Comparison of ENCODE assay signal across 19 mouse cellular contexts in the genomic region with DNA sequence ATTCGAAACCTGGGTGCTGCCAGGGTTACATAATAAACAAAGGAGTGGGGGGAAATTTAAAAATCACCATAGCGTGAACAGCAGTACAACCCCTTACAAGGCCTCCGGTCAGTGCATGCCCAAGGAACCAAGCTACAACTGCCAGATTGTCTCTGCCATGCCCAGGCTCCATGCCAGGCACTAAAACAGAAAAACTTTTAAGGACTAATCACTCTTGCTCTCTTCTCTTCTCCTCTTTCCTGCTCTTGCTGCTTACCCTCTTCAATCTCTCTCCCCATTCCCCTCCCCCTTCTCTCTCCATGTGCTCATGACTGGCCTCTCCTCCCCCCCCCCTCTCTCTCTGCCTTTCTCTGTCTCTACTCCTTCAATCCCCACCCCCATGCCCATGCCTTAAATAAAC.
DNase-seq lines count a peak whose midpoint lies in the region; ATAC-seq and TF ChIP-seq lines count a peak whose summit lies in the region.
"Had no signal": no experiment of that assay in that cellular context is flagged by ENCODE, and none has a peak within 500 bp of the region (broad histone marks: within the 10 kb centered on the region; RNA-seq: fewer than 3 reads in every experiment).

No protein-coding gene starts in this region.

- H3K4me3 ChIP-seq in forebrain, embryonic 14.5 days (ENCODE audit: low read depth, low read length), result no peak overlapping the region
- H3K4me3 ChIP-seq in forebrain, embryonic 12.5 days (replicated peaks), result no peak overlapping the region
- H3K4me3 ChIP-seq in kidney, postnatal 0 days (replicated peaks; ENCODE audit: low read depth, low read length), result no peak overlapping the region
- H3K4me3 ChIP-seq in embryonic facial prominence, embryonic 10.5 days, result no peak overlapping the region
- no peak overlapping the region for H3K4me3 ChIP-seq in stomach, embryonic 16.5 days (replicated peaks; ENCODE audit: low read length)
- H3K4me3 ChIP-seq: embryonic facial prominence, embryonic 15.5 days; layer of hippocampus, adult 2 months; limb, embryonic 15.5 days had no signal

- DNase-seq in forebrain, embryonic 14.5 days (ENCODE audit: low spot score), result peak; percentile 51
- DNase-seq in kidney, postnatal 0 days (ENCODE audit: low spot score), result no peak
- DNase-seq in kidney, postnatal 25 days, result no peak
- DNase-seq in embryonic facial prominence, embryonic 10.5 days (ENCODE audit: low spot score), result no peak
- no peak for DNase-seq in adrenal gland, postnatal 10 days
- no peak for DNase-seq in cerebellum, adult 9-10 months
- DNase-seq: cerebellum, adult 2 months; gastrocnemius, postnatal 10 days; heart, postnatal 14 days; kidney, adult 2 months; liver, postnatal 0 days; midbrain, embryonic 14.5 days; thymus, postnatal 14 days had no signal

- H3K9ac ChIP-seq in forebrain, embryonic 14.5 days (ENCODE audit: low read length), result no peak overlapping the region
- H3K9ac ChIP-seq in forebrain, embryonic 12.5 days, result no peak overlapping the region
- H3K9ac ChIP-seq in kidney, postnatal 0 days (ENCODE audit: low read depth, low read length), result no peak overlapping the region
- no peak overlapping the region for H3K9ac ChIP-seq in stomach, embryonic 16.5 days (ENCODE audit: low read length)
- H3K9ac ChIP-seq: embryonic facial prominence, embryonic 15.5 days; limb, embryonic 15.5 days; liver, postnatal 0 days had no signal

- WGBS in forebrain, embryonic 14.5 days, result 35% methylated on average over 3 of the region's 3 CpGs
- WGBS in forebrain, embryonic 12.5 days, result 68% methylated on average over 3 of the region's 3 CpGs
- WGBS in kidney, postnatal 0 days, result 53% methylated on average over 3 of the region's 3 CpGs
- 83% methylated on average over 3 of the region's 3 CpGs for WGBS in embryonic facial prominence, embryonic 10.5 days
- 75% methylated on average over 3 of the region's 3 CpGs for WGBS in stomach, embryonic 16.5 days

- H3K4me1 ChIP-seq in forebrain, embryonic 14.5 days (ENCODE audit: control insufficient read depth, insufficient read depth, low read length), result no peaks in the 10 kb centered on the region
- H3K4me1 ChIP-seq in forebrain, embryonic 12.5 days, result peaks cover 5% of the 10 kb centered on the region; the same call in 1 of the 2 replicates
- 0 out of 2 replicates have a peak, but pooled peaks cover 5% of the 10 kb centered on the region for H3K4me1 ChIP-seq in kidney, postnatal 0 days (replicated peaks; ENCODE audit: insufficient read depth, low read length)
- H3K4me1 ChIP-seq in embryonic facial prominence, embryonic 10.5 days, result peaks cover 16% of the 10 kb centered on the region
- peaks cover 14% of the 10 kb centered on the region for H3K4me1 ChIP-seq in stomach, embryonic 16.5 days (ENCODE audit: control insufficient read depth, insufficient read depth, low read length)

- no peaks in the 10 kb centered on the region for H3K36me3 ChIP-seq in forebrain, embryonic 14.5 days (ENCODE audit: control insufficient read depth, insufficient read depth, low read length)
- no peaks in the 10 kb centered on the region for H3K36me3 ChIP-seq in forebrain, embryonic 12.5 days (replicated peaks)
- H3K36me3 ChIP-seq in kidney, postnatal 0 days (ENCODE audit: insufficient read depth, low read length), result no peaks in the 10 kb centered on the region
- no peaks in the 10 kb centered on the region for H3K36me3 ChIP-seq in embryonic facial prominence, embryonic 10.5 days (replicated peaks)
- no peaks in the 10 kb centered on the region for H3K36me3 ChIP-seq in stomach, embryonic 16.5 days (ENCODE audit: control insufficient read depth, insufficient read depth, low read length)
- H3K36me3 ChIP-seq: embryonic facial prominence, embryonic 15.5 days; limb, embryonic 15.5 days had no signal

- ATAC-seq in forebrain, embryonic 14.5 days, result peak; percentile 67
- no peak for ATAC-seq in forebrain, embryonic 12.5 days (ENCODE audit: low FRiP score)
- ATAC-seq in kidney, postnatal 0 days (replicated peaks; ENCODE audit: low FRiP score, low read depth), result no peak
- ATAC-seq in stomach, embryonic 16.5 days (ENCODE audit: insufficient read depth, low FRiP score), result no peak

- TF ChIP-seq CTCF in kidney, postnatal 0 days (IDR thresholded peaks at IDR 0.05; ENCODE audit: low read depth), result no peak

- H3K27ac ChIP-seq in forebrain, embryonic 14.5 days (ENCODE audit: low read depth, low read length), result no peak overlapping the region
- H3K27ac ChIP-seq in forebrain, embryonic 12.5 days, result no peak overlapping the region
- 0 out of 2 replicates have a peak overlapping the region, but pooled peaks have one; percentile 1 for H3K27ac ChIP-seq in kidney, postnatal 0 days
- peak overlapping the region; percentile 65 for H3K27ac ChIP-seq in embryonic facial prominence, embryonic 10.5 days (replicated peaks)
- H3K27ac ChIP-seq in stomach, embryonic 16.5 days (ENCODE audit: low read length), result 0 out of 2 replicates have a peak overlapping the region, but pooled peaks have one; percentile 42
- H3K27ac ChIP-seq: embryonic facial prominence, embryonic 15.5 days; layer of hippocampus, adult 2 months; limb, embryonic 15.5 days; macrophage had no signal

- H3K9me3 ChIP-seq in forebrain, embryonic 14.5 days (replicated peaks; ENCODE audit: control insufficient read depth, low read length), result no peaks in the 10 kb centered on the region
- no peaks in the 10 kb centered on the region for H3K9me3 ChIP-seq in forebrain, embryonic 12.5 days
- H3K9me3 ChIP-seq in kidney, postnatal 0 days (replicated peaks; ENCODE audit: low read length), result no peaks in the 10 kb centered on the region
- H3K9me3 ChIP-seq in embryonic facial prominence, embryonic 10.5 days, result 0 out of 2 replicates have a peak, but pooled peaks cover 2% of the 10 kb centered on the region
- H3K9me3 ChIP-seq in stomach, embryonic 16.5 days (replicated peaks; ENCODE audit: control insufficient read depth, low read length), result no peaks in the 10 kb centered on the region
- H3K9me3 ChIP-seq: embryonic facial prominence, embryonic 15.5 days; limb, embryonic 15.5 days had no signal

- no peaks in the 10 kb centered on the region for H3K27me3 ChIP-seq in forebrain, embryonic 14.5 days (replicated peaks; ENCODE audit: control insufficient read depth, insufficient read depth, low read length)
- H3K27me3 ChIP-seq in forebrain, embryonic 12.5 days, result no peaks in the 10 kb centered on the region
- no peaks in the 10 kb centered on the region for H3K27me3 ChIP-seq in kidney, postnatal 0 days (ENCODE audit: insufficient read depth, low read length)
- H3K27me3 ChIP-seq in embryonic facial prominence, embryonic 10.5 days (replicated peaks; ENCODE audit: low read depth, poor library complexity, severe bottlenecking), result no peaks in the 10 kb centered on the region
- H3K27me3 ChIP-seq in stomach, embryonic 16.5 days (ENCODE audit: control insufficient read depth, insufficient read depth, low read length), result no peaks in the 10 kb centered on the region
- H3K27me3 ChIP-seq: embryonic facial prominence, embryonic 15.5 days; limb, embryonic 15.5 days had no signal

- no peak overlapping the region for H3K4me2 ChIP-seq in forebrain, embryonic 14.5 days (ENCODE audit: low read length)
- no peak overlapping the region for H3K4me2 ChIP-seq in forebrain, embryonic 12.5 days
- no peak overlapping the region for H3K4me2 ChIP-seq in kidney, postnatal 0 days (ENCODE audit: low read length)
- H3K4me2 ChIP-seq in stomach, embryonic 16.5 days (ENCODE audit: low read depth, low read length), result no peak overlapping the region
- H3K4me2 ChIP-seq: embryonic facial prominence, embryonic 15.5 days; limb, embryonic 15.5 days had no signal

Comparison
In these comparisons a context has a peak if more than half of its experiments do, and no peak if none do; other contexts are left out.
1. H3K27ac ChIP-seq: peak in kidney, postnatal 0 days (single experiment), embryonic facial prominence, embryonic 10.5 days (single experiment) and stomach, embryonic 16.5 days (single experiment); none in forebrain, embryonic 14.5 days (single experiment) and forebrain, embryonic 12.5 days (single experiment).